Mouse (Mus musculus) testis, adult 2 months (tissue): Measurements from ENCODE around the gene Cd79b.

ENCODE experiments used
- CTCF ChIP-seq: fragments of 200-500 bp; IDR thresholded peaks from 2 replicates; pipeline ENCODE4 v1.5.1; 2012; ENCODE audit warnings: low read depth, mild to moderate bottlenecking, inconsistent platforms, low read length, moderate library complexity; ENCODE audit not compliant: control insufficient read depth, insufficient read depth, insufficient replicate concordance
- POLR2A ChIP-seq: fragments of 200-500 bp; IDR thresholded peaks from 2 replicates; pipeline ENCODE4 v1.6.1; 2012; ENCODE audit warnings: low read depth, mild to moderate bottlenecking, inconsistent platforms, low read length, moderate library complexity; ENCODE audit not compliant: control insufficient read depth

GRCm38 (mm10) chr11:106271131-106271793, 43.3 kb downstream of the Cd79b start:
- no peak for TF ChIP-seq CTCF
- TF ChIP-seq POLR2A: no peak
